Mouse (Mus musculus) heart, postnatal 0 days (tissue): ENCODE results near the gene Gm42372. TPM values are rescaled to one million over a fixed set of nuclear protein-coding genes. Genes with fewer than 3 reads are reported as not detected.
"Not testable (repeated sequence)": the region's sequence is repeated elsewhere in the genome, so short reads cannot be mapped to it uniquely, and the experiment has no call there.

ENCODE experiments used
- ATAC-seq: fragments of 200-750 bp; cut with Nextera tagmentation; 2 replicates; pipeline ENCODE4 v1.8.0; 2017; ENCODE audit warnings: low read depth, moderate number of reproducible peaks, moderate library complexity; ENCODE audit not compliant: insufficient read depth
- DNase-seq: peaks from one replicate; pipeline ENCODE4 v3.0.0-alpha.2; 2016; ENCODE audit warnings: low spot score
- H3K27ac ChIP-seq: fragments of 300-500 bp; sonication (generic); 2 replicates; pipeline ENCODE4 v1.5.1; 2014; ENCODE audit warnings: low read depth, mild to moderate bottlenecking
- H3K27me3 ChIP-seq: fragments of 300-500 bp; sonication (generic); 2 replicates; pipeline ENCODE4 v1.6.1; 2014; ENCODE audit warnings: low read length, mixed read lengths; ENCODE audit not compliant: control insufficient read depth, insufficient read depth
- H3K36me3 ChIP-seq: fragments of 300-500 bp; sonication (generic); replicated peaks from 2 replicates; pipeline ENCODE4 v1.6.1; 2014; ENCODE audit warnings: low read length, mixed read lengths; ENCODE audit not compliant: control insufficient read depth, insufficient read depth
- H3K4me1 ChIP-seq: fragments of 300-500 bp; sonication (generic); 2 replicates; pipeline ENCODE4 v1.6.1; 2014; ENCODE audit warnings: antibody characterized with exemption; ENCODE audit not compliant: control insufficient read depth, insufficient read depth
- H3K4me2 ChIP-seq: fragments of 300-500 bp; sonication (generic); 2 replicates; pipeline ENCODE4 v1.6.1; 2014; ENCODE audit warnings: low read depth, mild to moderate bottlenecking, low read length, moderate library complexity
- H3K4me3 ChIP-seq: fragments of 300-500 bp; sonication (generic); 2 replicates; pipeline ENCODE4 v1.5.1; 2014; ENCODE audit warnings: low read depth, low read length
- H3K9ac ChIP-seq: fragments of 300-500 bp; sonication (generic); replicated peaks from 2 replicates; pipeline ENCODE4 v1.6.1; 2014; ENCODE audit warnings: low read depth, low read length, mixed read lengths
- H3K9me3 ChIP-seq: fragments of 300-500 bp; sonication (generic); replicated peaks from 2 replicates; pipeline ENCODE4 v1.6.1; 2016; ENCODE audit warnings: low read length; ENCODE audit not compliant: control insufficient read depth
- CTCF ChIP-seq: IDR thresholded peaks from 2 replicates; pipeline ENCODE4 v1.5.1; 2016; ENCODE audit warnings: antibody characterized with exemption, control low read depth, low read depth
- EP300 ChIP-seq: IDR thresholded peaks from 2 replicates; pipeline ENCODE4 v1.6.1; 2016; ENCODE audit warnings: antibody characterized with exemption, low read depth
- WGBS: fragments of 180-500 bp; shearing (Covaris S2); extraction: QIAGEN DNeasy Blood & Tissue Kit; methylation state at CpG from one replicate; pipeline ENCODE4 v1.1.7; 2014; 5-methylcytosine and 5-hydroxymethylcytosine counted together
- polyA plus RNA-seq: library from polyadenylated mRNA; unstranded; fragments of >200 nt; fragmentation: Nextera tagmentation; extraction: Ambion mirVana; gene quantifications from 2 replicates; pipeline ENCODE4 v1.2.1, GENCODE M21; 2015
- total RNA-seq: library from RNA; depleted of rRNA; stranded (reverse); fragments of >200 nt; gene quantifications from 2 replicates; pipeline ENCODE4 v1.2.3, GENCODE M21; 2014; ENCODE audit warnings: low replicate concordance

Gm42372 gene
- total and polyA plus RNA-seq, 2 experiments from 2014 or later: not detected

DNA sequence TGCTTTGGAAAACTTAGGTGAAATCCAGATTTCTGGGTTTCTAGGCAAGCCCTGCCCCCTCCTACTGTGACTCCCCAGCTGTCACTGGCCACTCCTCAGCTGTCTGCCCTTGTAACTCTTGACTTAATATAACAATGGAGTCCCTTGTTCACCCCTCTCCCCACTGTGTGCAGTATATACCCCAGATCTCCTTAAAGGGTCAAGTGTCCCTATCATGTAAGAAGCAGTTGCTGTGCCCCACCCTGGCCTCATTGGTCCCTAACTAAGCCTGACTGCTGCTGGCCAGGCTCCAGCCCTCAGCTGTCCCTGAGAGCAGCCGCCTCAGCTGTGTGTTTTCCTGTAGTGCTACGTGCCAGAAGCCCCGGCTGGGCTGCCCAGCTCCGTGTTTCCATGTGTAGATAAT is 34.9 kb upstream of the Gm42372 start:
- Histone ChIP-seq H3K9me3 (no peaks in the 10 kb centered on the region), H3K36me3 (no peaks in the 10 kb centered on the region), H3K27ac (no peak overlapping the region), H3K27me3 (peaks cover 23% of the 10 kb centered on the region), H3K4me2 (peak overlapping the region; percentile 77), H3K4me1 (peaks cover 22% of the 10 kb centered on the region), H3K4me3 (no peak overlapping the region), H3K9ac (no peak overlapping the region)
- DNase-seq (peak; percentile 50), ATAC-seq (peak; percentile 21; the same call in 1 of the 2 replicates)
- TF ChIP-seq CTCF (no peak), EP300 (no peak)
- 4% methylated on average over 4 of the region's 4 CpGs for WGBS

DNA sequence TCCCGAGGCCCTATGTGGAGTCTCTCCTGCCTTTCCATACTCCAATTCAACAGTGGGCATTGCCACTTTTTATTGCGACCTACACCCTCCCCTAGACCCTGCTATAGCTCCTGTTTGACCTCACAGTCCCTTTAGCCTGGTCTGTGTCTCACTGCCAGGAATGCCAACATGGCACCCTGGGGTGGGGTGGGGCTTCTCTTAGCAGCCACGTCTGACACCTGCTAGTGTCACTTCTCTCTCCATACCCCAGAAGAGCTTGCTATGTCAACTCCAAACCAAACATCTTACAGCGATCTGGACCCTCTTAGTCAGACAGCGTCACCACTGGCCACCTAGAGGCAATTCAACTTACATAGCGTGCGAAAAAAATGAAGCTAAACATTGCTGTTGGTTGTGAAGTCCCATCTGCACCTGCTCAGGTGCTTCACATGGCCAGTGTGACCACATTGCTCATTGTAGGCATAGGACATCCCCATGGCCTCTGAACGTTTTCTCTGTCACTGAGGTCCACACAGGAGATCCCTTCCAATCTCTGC is 33.9 kb upstream of the Gm42372 start:
- TF ChIP-seq EP300 (no peak), CTCF (no peak)
- H3K4me3 ChIP-seq: no peak overlapping the region
- 79% methylated on average over 8 of the region's 8 CpGs for WGBS
- no peak overlapping the region for H3K4me2 ChIP-seq
- no peak overlapping the region for H3K9ac ChIP-seq
- no peaks in the 10 kb centered on the region for H3K36me3 ChIP-seq
- H3K27me3 ChIP-seq: peaks cover 23% of the 10 kb centered on the region
- ATAC-seq: no peak
- H3K27ac ChIP-seq: no peak overlapping the region
- H3K9me3 ChIP-seq: no peaks in the 10 kb centered on the region
- H3K4me1 ChIP-seq: peaks cover 22% of the 10 kb centered on the region
- no peak for DNase-seq

- H3K4me3 ChIP-seq: peak overlapping the region; percentile 33
- ATAC-seq (0 out of 2 replicates have a peak, but pooled peaks have one; percentile 18), DNase-seq (peak; percentile 44)
- H3K9ac ChIP-seq: no peak overlapping the region
- no peaks in the 10 kb centered on the region for H3K9me3 ChIP-seq
- TF ChIP-seq CTCF (peak; percentile 88), EP300 (no peak)
- H3K4me1 ChIP-seq: peaks cover 22% of the 10 kb centered on the region
- H3K27me3 ChIP-seq: peaks cover 19% of the 10 kb centered on the region
- peak overlapping the region; percentile 56 for H3K4me2 ChIP-seq
- no peaks in the 10 kb centered on the region for H3K36me3 ChIP-seq
- WGBS: 9% methylated on average over 29 of the region's 29 CpGs
- no peak overlapping the region for H3K27ac ChIP-seq
These were observed 32.7 kb upstream of the Gm42372 start for GRCm38 (mm10) chr7:16949908-16950841.

DNA sequence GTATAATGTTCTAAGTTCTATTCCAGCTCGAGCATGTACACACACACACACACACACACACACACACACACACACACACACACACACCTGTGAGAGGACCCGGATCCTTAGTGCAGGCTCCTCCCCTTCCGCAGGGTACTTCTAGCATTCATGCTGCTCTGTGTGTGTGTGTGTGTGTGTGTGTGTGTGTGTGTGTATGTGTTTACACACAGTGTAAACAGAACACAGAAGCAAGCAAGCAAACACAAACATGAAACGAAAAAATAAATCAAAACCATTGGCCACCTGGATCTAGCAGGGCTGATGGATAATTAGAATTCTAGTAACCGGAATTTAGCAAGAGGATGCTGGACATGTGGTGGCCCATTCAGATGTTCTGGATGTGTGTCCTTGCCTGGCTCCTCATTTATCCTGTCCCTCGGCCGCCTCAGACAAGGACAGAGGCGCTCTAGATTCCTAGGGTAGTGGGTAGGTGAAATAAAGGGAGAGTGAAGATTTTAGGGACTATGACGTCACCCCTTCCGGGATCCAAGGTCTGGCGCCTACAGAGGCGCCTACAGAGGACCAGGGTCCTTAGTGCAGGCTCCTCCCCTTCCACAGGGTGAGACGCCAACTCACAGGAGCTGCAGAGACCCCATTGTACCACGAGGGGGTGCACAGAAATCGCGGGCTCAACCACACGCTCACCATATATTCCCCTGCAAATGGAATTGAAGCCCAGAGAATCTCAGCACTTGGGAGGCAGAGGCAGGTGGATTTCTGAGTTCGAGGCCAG is 31.8 kb upstream of the Gm42372 start:
- no peak overlapping the region for H3K4me3 ChIP-seq
- no peaks in the 10 kb centered on the region for H3K36me3 ChIP-seq
- ATAC-seq: peak; percentile 81
- peaks cover 10% of the 10 kb centered on the region for H3K27me3 ChIP-seq
- WGBS: 24% methylated on average over 18 of the region's 18 CpGs
- H3K27ac ChIP-seq: no peak overlapping the region
- no peak for TF ChIP-seq EP300
- TF ChIP-seq CTCF: peak; percentile 86
- H3K9ac ChIP-seq: no peak overlapping the region
- no peak overlapping the region for H3K4me2 ChIP-seq
- H3K9me3 ChIP-seq: no peaks in the 10 kb centered on the region
- peaks cover 22% of the 10 kb centered on the region for H3K4me1 ChIP-seq
- peak; percentile 80 for DNase-seq

DNA sequence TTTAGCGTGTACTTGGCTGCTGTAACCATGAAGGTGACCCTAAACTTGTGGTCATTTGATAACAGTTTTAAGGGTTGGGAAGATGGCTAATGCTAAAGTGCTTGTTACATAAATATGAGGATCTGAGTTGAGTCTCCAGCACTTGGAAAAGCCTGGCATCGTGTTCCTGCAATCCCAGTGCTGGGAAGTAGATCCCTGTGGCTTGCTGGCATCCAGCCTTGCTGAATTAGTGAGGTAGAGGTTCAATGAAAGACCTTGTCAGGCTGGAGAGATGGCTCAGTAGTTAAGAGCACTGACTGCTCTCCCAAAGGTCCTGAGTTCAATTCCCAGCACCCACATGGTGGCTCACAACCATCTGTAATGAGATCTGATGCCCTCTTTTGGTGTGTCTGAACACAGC is 29.1 kb upstream of the Gm42372 start:
- not testable (repeated sequence) for H3K27ac ChIP-seq

More for the DNA sequence above, 29.1 kb upstream of the Gm42372 start:
- not testable (repeated sequence) for ATAC-seq, H3K9ac ChIP-seq, H3K36me3 ChIP-seq, H3K27me3 ChIP-seq, DNase-seq, H3K4me1 ChIP-seq, H3K4me2 ChIP-seq, H3K9me3 ChIP-seq, H3K4me3 ChIP-seq
- 65% methylated on average over 2 of the region's 2 CpGs for WGBS
